Mouse (Mus musculus) c-Kit-negative CD71-positive TER-119-positive erythroid progenitor cells, embryonic 14.5 days (primary cell): ENCODE data around the gene Cck.

Source experiments
- DNase-seq: peaks from one replicate; pipeline ENCODE4 v3.0.0-alpha.2; 2013; ENCODE audit warnings: low read depth, low spot score

Cck gene

GRCm38 (mm10) chr9:121459950-121460349 lies 35.5 kb downstream of the Cck start:
- no peak for DNase-seq

DNA sequence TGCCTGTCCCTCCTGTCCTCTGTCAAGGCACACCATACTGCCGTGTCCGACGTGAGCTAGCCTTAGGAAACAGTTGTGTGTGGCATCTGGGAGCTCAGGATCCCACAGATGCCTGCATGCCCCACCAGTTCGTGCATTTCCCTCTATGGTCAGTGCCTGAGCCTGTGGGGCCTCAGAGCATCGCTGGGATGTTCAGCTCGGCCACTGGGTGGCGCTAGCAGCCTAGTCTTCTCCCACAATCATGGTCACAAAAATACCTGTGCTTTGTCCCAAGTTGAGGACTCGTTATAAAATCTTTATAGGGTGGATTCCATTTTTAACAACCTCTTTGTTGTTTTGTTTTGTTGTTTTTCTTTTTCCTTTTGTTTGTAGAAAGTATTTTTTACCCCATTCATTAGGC lies 37.0 kb downstream of the Cck start:
- DNase-seq: no peak

DNA sequence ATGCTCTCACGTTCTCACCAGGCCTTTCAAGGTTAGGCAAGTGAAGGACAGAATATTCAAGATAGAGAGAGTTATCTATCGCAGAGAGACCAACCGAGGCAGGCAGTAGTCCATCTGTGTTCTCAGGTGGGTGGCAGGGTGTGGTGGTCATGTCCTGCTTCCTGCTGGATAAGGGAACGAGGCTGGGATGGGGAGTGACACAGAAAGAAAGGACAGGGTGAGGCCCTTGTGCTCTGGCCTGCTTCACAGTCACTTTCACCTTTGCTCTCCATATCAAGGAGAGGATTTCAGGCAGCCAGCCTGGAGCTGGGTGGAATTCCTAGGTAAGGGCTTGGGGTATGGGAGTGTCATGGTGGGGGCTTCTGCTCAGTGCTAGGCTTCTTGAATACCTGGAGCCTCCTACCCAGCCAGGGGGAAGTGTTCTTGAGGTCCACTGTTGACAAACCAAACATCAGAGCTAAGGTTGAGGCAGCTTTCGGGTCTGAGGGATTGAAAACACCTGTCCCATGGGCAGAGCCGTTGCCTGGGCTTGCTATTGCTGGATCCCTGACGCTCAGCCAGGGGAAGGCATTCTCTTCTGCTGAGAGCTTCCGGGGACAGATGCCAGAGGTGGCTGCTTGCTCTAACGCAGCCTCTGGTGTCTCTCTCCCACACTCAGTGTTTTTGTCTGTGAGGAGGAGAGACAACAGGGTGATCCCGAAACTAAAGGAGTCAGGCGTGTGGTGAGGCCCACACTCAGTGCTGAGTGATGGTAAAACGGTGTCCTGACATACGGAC lies 38.6 kb downstream of the Cck start:
- DNase-seq: no peak

- DNase-seq: no peak
Measured at GRCm38 (mm10) chr9:121454891-121455290, 40.6 kb downstream of the Cck start.

- DNase-seq: peak; percentile 44
Measured at GRCm38 (mm10) chr9:121452342-121452942, 43.1 kb downstream of the Cck start.

- no peak for DNase-seq
Measured at GRCm38 (mm10) chr9:121446431-121446831, 49.1 kb downstream of the Cck start.

GRCm38 (mm10) chr9:121445364-121445763 lies 50.1 kb downstream of the Cck start:
- no peak for DNase-seq

- DNase-seq: no peak
Measured at GRCm38 (mm10) chr9:121444367-121444707, 51.2 kb downstream of the Cck start.

DNA sequence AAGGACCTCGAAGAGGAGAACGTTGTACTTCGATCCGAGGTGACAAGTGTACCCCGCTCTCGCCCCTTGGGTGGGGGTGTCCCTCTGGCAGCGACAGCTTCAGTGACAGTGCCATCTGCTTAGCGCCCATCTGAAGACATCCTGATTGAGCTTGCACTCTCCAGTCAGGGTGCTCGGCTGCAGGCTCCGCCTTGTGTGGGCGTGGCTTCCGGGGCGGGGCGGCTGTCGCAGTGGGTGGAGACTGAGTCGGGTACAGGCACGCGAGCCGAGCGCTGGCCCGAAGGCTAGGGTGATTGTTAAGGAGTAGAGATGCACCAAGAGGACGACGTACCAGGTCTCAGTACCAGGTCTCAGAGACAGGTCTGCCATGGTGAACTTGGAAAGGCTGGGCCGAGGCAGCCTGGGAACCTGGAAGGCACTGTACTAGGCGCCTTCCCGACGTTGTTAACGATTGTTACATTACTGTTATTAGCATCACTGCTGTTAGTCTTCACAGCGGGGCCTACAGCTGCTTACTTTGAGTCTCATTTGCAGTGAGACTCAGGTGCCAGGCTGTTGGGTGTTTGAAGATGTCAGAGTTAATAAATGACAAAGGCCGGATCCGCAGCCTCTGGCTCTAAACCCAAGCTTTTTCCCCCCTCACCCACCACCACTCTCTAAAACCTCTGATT lies 51.7 kb downstream of the Cck start:
- DNase-seq: no peak

- no peak for DNase-seq
Measured at GRCm38 (mm10) chr9:121442145-121442544, 53.3 kb downstream of the Cck start.
